Mouse (Mus musculus) liver, embryonic 16.5 days (tissue): ENCODE results near the gene Pbxip1. TPM values are rescaled to one million over a fixed set of nuclear protein-coding genes. Genes with fewer than 3 reads are reported as not detected.

Experiments used
- ATAC-seq: fragments of 200-750 bp; cut with Nextera tagmentation; 2 replicates; pipeline ENCODE4 v1.8.0; 2017; ENCODE audit warnings: low read depth, mild to moderate bottlenecking, moderate number of reproducible peaks, moderate library complexity
- H3K27ac ChIP-seq: fragments of 300-500 bp; sonication (generic); 2 replicates; pipeline ENCODE4 v1.5.1; 2014; ENCODE audit warnings: mild to moderate bottlenecking, low read length
- H3K27me3 ChIP-seq: fragments of 300-500 bp; sonication (generic); 2 replicates; pipeline ENCODE4 v1.6.1; 2014; ENCODE audit warnings: low read depth, low read length, mixed read lengths; ENCODE audit not compliant: control insufficient read depth, insufficient read depth
- H3K36me3 ChIP-seq: fragments of 300-500 bp; sonication (generic); 2 replicates; pipeline ENCODE4 v1.6.1; 2014; ENCODE audit warnings: mild to moderate bottlenecking; ENCODE audit not compliant: control insufficient read depth, insufficient read depth
- H3K4me1 ChIP-seq: fragments of 300-500 bp; sonication (generic); 2 replicates; pipeline ENCODE4 v1.6.1; 2014; ENCODE audit warnings: low read depth, low read length, mixed read lengths; ENCODE audit not compliant: control insufficient read depth
- H3K4me2 ChIP-seq: fragments of 300-500 bp; sonication (generic); 2 replicates; pipeline ENCODE4 v1.6.1; 2014; ENCODE audit warnings: low read depth, low read length, mixed read lengths
- H3K4me3 ChIP-seq: fragments of 300-500 bp; sonication (generic); 2 replicates; pipeline ENCODE4 v1.5.1; 2014; ENCODE audit warnings: low read depth, mild to moderate bottlenecking, low read length
- H3K9ac ChIP-seq: fragments of 300-500 bp; sonication (generic); 2 replicates; pipeline ENCODE4 v1.6.1; 2014; ENCODE audit warnings: low read depth, low read length
- H3K9me3 ChIP-seq: fragments of 300-500 bp; sonication (generic); replicated peaks from 2 replicates; pipeline ENCODE4 v1.6.1; 2016; ENCODE audit warnings: low read length; ENCODE audit not compliant: control insufficient read depth
- WGBS: fragments of 180-500 bp; shearing (Covaris S2); extraction: QIAGEN DNeasy Blood & Tissue Kit; methylation state at CpG from one replicate; pipeline ENCODE4 v1.1.7; 2014; ENCODE audit not compliant: insufficient replicate concordance; 5-methylcytosine and 5-hydroxymethylcytosine counted together
- polyA plus RNA-seq: library from polyadenylated mRNA; unstranded; fragments of >200 nt; fragmentation: Nextera tagmentation; extraction: Ambion mirVana; gene quantifications from 2 replicates; pipeline ENCODE4 v1.2.1, GENCODE M21; 2015

The Pbxip1 gene
- polyA plus RNA-seq, 1 experiment from 2014 or later: 8.6 TPM

GRCm38 (mm10) chr3:89402693-89403092 lies 33.8 kb upstream of the Pbxip1 start, which contains the start of gene Lenep:
Lenep (minus strand) TSS chr3:89402793.
- Histone ChIP-seq H3K4me2 (no peak within 1 kb of the TSS), H3K4me3 (no peak within 1 kb of the TSS), H3K27me3 (no peaks in the 10 kb centered on the region), H3K9me3 (no peaks in the 10 kb centered on the region), H3K36me3 (peaks cover 7% of the 10 kb centered on the region), H3K27ac (no peak within 1 kb of the TSS), H3K4me1 (no peaks in the 10 kb centered on the region), H3K9ac (no peak within 1 kb of the TSS)
- ATAC-seq: no peak
- 73% methylated on average over 5 of the region's 5 CpGs for WGBS

DNA sequence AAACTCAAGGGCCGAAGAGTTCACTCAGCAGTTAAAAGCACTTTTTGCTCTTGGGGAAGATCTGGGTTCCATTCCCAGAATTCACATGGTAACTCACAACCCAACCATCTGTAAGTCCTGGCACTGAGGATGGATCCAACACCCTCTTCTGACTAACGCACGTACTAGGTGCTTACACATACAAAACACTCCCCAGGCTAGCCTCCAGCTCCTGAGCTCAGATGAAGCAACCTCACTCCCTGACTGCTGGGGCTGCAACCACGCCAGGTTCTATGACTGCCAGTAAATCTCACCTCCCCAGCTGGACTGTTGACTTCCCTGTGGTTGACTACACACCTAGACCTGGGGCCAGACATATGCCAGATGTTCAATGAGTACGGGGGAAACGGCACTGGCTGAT lies 29.6 kb upstream of the Pbxip1 start:
- WGBS: 79% methylated on average over 6 of the region's 6 CpGs
- Histone ChIP-seq H3K4me3 (no peak overlapping the region), H3K27me3 (no peaks in the 10 kb centered on the region), H3K9ac (no peak overlapping the region), H3K27ac (no peak overlapping the region), H3K9me3 (no peaks in the 10 kb centered on the region), H3K4me2 (no peak overlapping the region), H3K4me1 (peaks cover 7% of the 10 kb centered on the region), H3K36me3 (peaks cover 13% of the 10 kb centered on the region)
- ATAC-seq: no peak

GRCm38 (mm10) chr3:89408448-89408847 lies 28.1 kb upstream of the Pbxip1 start:
- H3K4me2 ChIP-seq: no peak overlapping the region
- peaks cover 7% of the 10 kb centered on the region for H3K4me1 ChIP-seq
- peaks cover 11% of the 10 kb centered on the region; the same call in 1 of the 2 replicates for H3K36me3 ChIP-seq
- H3K27ac ChIP-seq: no peak overlapping the region
- H3K9me3 ChIP-seq: no peaks in the 10 kb centered on the region
- H3K4me3 ChIP-seq: no peak overlapping the region
- no peaks in the 10 kb centered on the region for H3K27me3 ChIP-seq
- H3K9ac ChIP-seq: no peak overlapping the region
- no peak for ATAC-seq
- 71% methylated on average over 16 of the region's 16 CpGs for WGBS

GRCm38 (mm10) chr3:89409701-89410100 lies 26.8 kb upstream of the Pbxip1 start:
- Histone ChIP-seq H3K36me3 (peaks cover 19% of the 10 kb centered on the region), H3K4me2 (no peak overlapping the region), H3K9me3 (no peaks in the 10 kb centered on the region), H3K4me3 (no peak overlapping the region), H3K27me3 (no peaks in the 10 kb centered on the region), H3K4me1 (peaks cover 7% of the 10 kb centered on the region), H3K9ac (no peak overlapping the region), H3K27ac (no peak overlapping the region)
- 85% methylated on average over 3 of the region's 3 CpGs for WGBS
- ATAC-seq: no peak

DNA sequence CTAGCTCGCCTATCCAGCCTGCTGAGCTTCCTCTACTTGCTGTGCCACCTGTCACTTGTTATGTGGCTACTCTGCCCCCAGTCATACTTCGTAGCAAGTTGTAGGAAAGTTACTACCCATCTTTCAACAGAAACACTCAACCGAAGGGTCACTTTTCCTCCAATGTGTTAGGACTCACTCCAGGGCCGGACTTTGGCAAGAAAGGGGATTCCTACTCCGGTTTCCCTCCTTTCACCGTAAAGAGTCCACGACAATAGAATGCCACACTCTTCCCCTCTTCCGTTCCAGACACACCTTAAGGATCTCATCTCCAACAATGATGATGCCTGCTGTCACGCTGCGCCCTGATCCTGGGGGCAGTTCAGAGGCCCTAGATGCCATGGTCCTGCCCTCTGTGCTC lies 25.6 kb upstream of the Pbxip1 start:
- ATAC-seq: no peak
- Histone ChIP-seq H3K36me3 (peaks cover 29% of the 10 kb centered on the region), H3K27ac (0 out of 2 replicates have a peak overlapping the region, but pooled peaks have one; percentile 5), H3K27me3 (no peaks in the 10 kb centered on the region), H3K4me3 (peak overlapping the region; percentile 71), H3K4me2 (peak overlapping the region; percentile 76), H3K9ac (peak overlapping the region; percentile 70), H3K9me3 (no peaks in the 10 kb centered on the region), H3K4me1 (peaks cover 7% of the 10 kb centered on the region)
- 68% methylated on average over 10 of the region's 10 CpGs for WGBS

DNA sequence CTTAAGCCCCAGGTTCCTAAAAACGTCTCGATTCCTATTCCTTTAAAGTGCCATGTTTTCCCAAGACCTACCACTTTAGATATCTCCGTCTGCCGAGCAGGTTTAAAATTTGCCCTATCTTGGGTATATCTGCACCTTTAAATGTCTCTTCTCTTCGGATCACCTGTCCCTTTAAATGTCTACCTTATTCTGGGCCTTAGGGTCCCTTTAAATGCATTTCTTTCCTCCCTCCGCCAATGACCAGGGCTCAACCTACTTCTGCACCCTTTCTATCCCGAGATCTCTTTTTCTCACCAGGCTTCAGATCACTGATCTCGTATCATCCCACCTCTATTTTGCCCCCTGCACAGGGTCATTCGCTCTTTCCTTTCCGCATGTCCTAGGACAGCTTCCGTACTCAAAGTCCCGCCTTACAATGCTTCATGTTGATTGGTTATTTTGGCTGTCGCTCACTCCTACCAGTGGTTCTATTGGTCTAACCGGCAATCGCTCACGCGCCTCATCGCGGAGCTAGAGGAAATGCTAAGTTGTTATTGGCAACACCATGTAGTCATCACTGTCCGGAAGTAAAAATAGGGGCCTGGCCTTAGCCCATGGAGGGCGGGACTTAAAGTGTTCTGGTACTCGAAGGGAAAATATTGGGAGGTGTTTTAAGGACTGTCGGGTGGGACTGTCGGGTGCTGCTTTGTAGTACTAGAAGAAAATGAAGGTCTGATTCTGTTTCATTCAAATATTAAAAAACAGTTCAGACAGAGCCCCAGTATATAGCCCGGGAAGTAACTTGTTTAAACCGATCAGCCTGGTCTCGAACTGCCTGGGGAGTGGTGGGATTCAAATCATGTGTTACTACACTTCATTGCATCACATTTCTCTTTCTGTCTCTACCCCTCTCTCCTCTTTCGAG lies 24.8 kb upstream of the Pbxip1 start, which contains the start of gene Flad1:
Gene Flad1 (minus strand): TSS at position 381 of the 904 bp plus-strand sequence.
- peak within 1 kb of the TSS; percentile 70 for H3K9ac ChIP-seq
- H3K4me3 ChIP-seq: peak within 1 kb of the TSS; percentile 71
- ATAC-seq: peak; percentile 100
- H3K27ac ChIP-seq: peak within 1 kb of the TSS; percentile 5
- peak within 1 kb of the TSS; percentile 76 for H3K4me2 ChIP-seq
- H3K4me1 ChIP-seq: peaks cover 12% of the 10 kb centered on the region
- peaks cover 35% of the 10 kb centered on the region for H3K36me3 ChIP-seq
- H3K27me3 ChIP-seq: no peaks in the 10 kb centered on the region
- WGBS: 5% methylated on average over 28 of the region's 28 CpGs
- H3K9me3 ChIP-seq: no peaks in the 10 kb centered on the region

GRCm38 (mm10) chr3:89416158-89416557 lies 20.3 kb upstream of the Pbxip1 start:
- Histone ChIP-seq H3K27me3 (no peaks in the 10 kb centered on the region), H3K4me2 (no peak overlapping the region), H3K9me3 (no peaks in the 10 kb centered on the region), H3K27ac (no peak overlapping the region), H3K4me1 (peaks cover 26% of the 10 kb centered on the region), H3K9ac (no peak overlapping the region), H3K36me3 (peaks cover 29% of the 10 kb centered on the region), H3K4me3 (no peak overlapping the region)
- ATAC-seq: no peak
- WGBS: 91% methylated on average over 8 of the region's 8 CpGs

DNA sequence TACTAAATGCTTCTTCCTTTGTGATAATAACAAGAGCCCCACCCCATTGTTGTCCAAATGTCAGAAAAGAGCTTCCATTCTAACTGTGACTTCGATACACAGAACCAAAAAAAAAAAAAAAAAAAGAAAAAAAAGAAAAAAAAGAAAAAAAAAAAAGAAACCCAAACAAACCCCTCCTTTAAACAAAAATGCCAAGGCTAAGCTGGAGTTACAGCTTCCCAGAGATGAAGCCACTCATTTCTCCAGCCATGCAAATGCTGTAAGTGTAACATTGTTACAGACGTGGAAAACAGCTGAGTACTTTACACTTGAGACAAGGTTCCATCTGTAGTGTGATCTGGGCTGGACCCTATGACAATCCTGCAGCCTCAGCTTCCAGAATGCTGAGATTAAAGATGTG lies 19.4 kb upstream of the Pbxip1 start:
- H3K27ac ChIP-seq: peak overlapping the region; percentile 81
- H3K4me1 ChIP-seq: peaks cover 34% of the 10 kb centered on the region
- H3K27me3 ChIP-seq: no peaks in the 10 kb centered on the region
- peak overlapping the region; percentile 65 for H3K4me2 ChIP-seq
- peaks cover 29% of the 10 kb centered on the region for H3K36me3 ChIP-seq
- H3K9ac ChIP-seq: peak overlapping the region; percentile 71
- ATAC-seq: no peak
- peak overlapping the region; percentile 83 for H3K4me3 ChIP-seq
- no peaks in the 10 kb centered on the region for H3K9me3 ChIP-seq
- 8% methylated on average over 2 of the region's 2 CpGs for WGBS

GRCm38 (mm10) chr3:89417840-89418169 lies 18.7 kb upstream of the Pbxip1 start:
- H3K4me3 ChIP-seq: peak overlapping the region; percentile 83
- peak overlapping the region; percentile 65 for H3K4me2 ChIP-seq
- under 1% methylated on average over 20 of the region's 20 CpGs for WGBS
- no peaks in the 10 kb centered on the region for H3K9me3 ChIP-seq
- peaks cover 41% of the 10 kb centered on the region for H3K4me1 ChIP-seq
- H3K27me3 ChIP-seq: no peaks in the 10 kb centered on the region
- H3K27ac ChIP-seq: peak overlapping the region; percentile 81
- H3K36me3 ChIP-seq: peaks cover 29% of the 10 kb centered on the region
- H3K9ac ChIP-seq: peak overlapping the region; percentile 71
- peak; percentile 12 for ATAC-seq
